Mouse (Mus musculus) liver, postnatal 0 days (tissue): ENCODE results near the gene Rpl31. TPM values are rescaled to one million over a fixed set of nuclear protein-coding genes. Genes with fewer than 3 reads are reported as not detected.

ENCODE experiments used
- ATAC-seq: fragments of 200-750 bp; cut with Nextera tagmentation; 2 replicates; pipeline ENCODE4 v1.8.0; 2017; ENCODE audit warnings: mild to moderate bottlenecking, moderate library complexity
- DNase-seq: peaks from one replicate; pipeline ENCODE4 v3.0.0-alpha.2; 2016
- H3K27ac ChIP-seq: fragments of 300-500 bp; sonication (generic); 2 replicates; pipeline ENCODE4 v1.5.1; 2014; ENCODE audit warnings: antibody characterized with exemption, moderate library complexity, mild to moderate bottlenecking, low read depth
- H3K27me3 ChIP-seq: fragments of 300-500 bp; sonication (generic); 2 replicates; pipeline ENCODE4 v1.6.1; 2014; ENCODE audit warnings: low read length, control low read depth, mixed read lengths; ENCODE audit not compliant: insufficient read depth
- H3K36me3 ChIP-seq: fragments of 300-500 bp; sonication (generic); replicated peaks from 2 replicates; pipeline ENCODE4 v1.6.1; 2014; ENCODE audit warnings: mild to moderate bottlenecking, control low read depth, low read length, moderate library complexity, mixed read lengths; ENCODE audit not compliant: insufficient read depth
- H3K4me1 ChIP-seq: fragments of 300-500 bp; sonication (generic); 2 replicates; pipeline ENCODE4 v1.6.1; 2014; ENCODE audit warnings: antibody characterized with exemption, mild to moderate bottlenecking, control low read depth; ENCODE audit not compliant: insufficient read depth
- H3K4me2 ChIP-seq: fragments of 300-500 bp; sonication (generic); 2 replicates; pipeline ENCODE4 v1.6.1; 2014; ENCODE audit warnings: low read depth, mild to moderate bottlenecking, low read length, moderate library complexity, mixed read lengths
- H3K4me3 ChIP-seq: fragments of 300-500 bp; sonication (generic); 2 replicates; pipeline ENCODE4 v1.5.1; 2014; ENCODE audit warnings: low read depth, low read length
- H3K9ac ChIP-seq: fragments of 300-500 bp; sonication (generic); replicated peaks from 2 replicates; pipeline ENCODE4 v1.6.1; 2014; ENCODE audit warnings: mild to moderate bottlenecking, moderate library complexity
- H3K9me3 ChIP-seq: fragments of 300-500 bp; sonication (generic); 2 replicates; pipeline ENCODE4 v1.6.1; 2016; ENCODE audit warnings: mild to moderate bottlenecking, control low read depth, low read length, mixed read lengths
- CTCF ChIP-seq: sonication (generic); IDR thresholded peaks from 2 replicates; pipeline ENCODE4 v1.5.1; 2016; ENCODE audit warnings: antibody characterized with exemption, low read depth
- EP300 ChIP-seq: IDR thresholded peaks from 2 replicates; pipeline ENCODE4 v1.6.1; 2016; ENCODE audit warnings: antibody characterized with exemption, low read depth, mild to moderate bottlenecking
- WGBS: fragments of 180-500 bp; shearing (Covaris S2); extraction: QIAGEN DNeasy Blood & Tissue Kit; methylation state at CpG from one replicate; pipeline ENCODE4 v1.1.7; 2014; ENCODE audit not compliant: insufficient replicate concordance; 5-methylcytosine and 5-hydroxymethylcytosine counted together
- polyA plus RNA-seq: library from polyadenylated mRNA; unstranded; fragments of >200 nt; fragmentation: Nextera tagmentation; extraction: Ambion mirVana; gene quantifications from 2 replicates; pipeline ENCODE4 v1.2.1, GENCODE M21; 2015

Gene Rpl31
- polyA plus RNA-seq, 1 experiment from 2014 or later, result 306 TPM

- TF ChIP-seq EP300 (no peak), CTCF (no peak)
- Histone ChIP-seq H3K4me1 (peaks cover 18% of the 10 kb centered on the region), H3K9ac (0 out of 2 replicates have a peak overlapping the region, but pooled peaks have one; percentile 16), H3K4me3 (no peak overlapping the region), H3K9me3 (no peaks in the 10 kb centered on the region), H3K36me3 (peaks cover 24% of the 10 kb centered on the region), H3K27me3 (no peaks in the 10 kb centered on the region), H3K27ac (peak overlapping the region; percentile 53), H3K4me2 (peak overlapping the region; percentile 34)
- DNase-seq, result no peak
- 29% methylated on average over 7 of the region's 7 CpGs for WGBS
- peak; percentile 37 for ATAC-seq
Measured at GRCm38 (mm10) chr1:39408668-39409067, 41.0 kb downstream of the Rpl31 start.

GRCm38 (mm10) chr1:39410085-39410821 lies 42.6 kb downstream of the Rpl31 start:
- H3K36me3 ChIP-seq, result peaks cover 13% of the 10 kb centered on the region
- 0 out of 2 replicates have a peak overlapping the region, but pooled peaks have one; percentile 4 for H3K27ac ChIP-seq
- H3K27me3 ChIP-seq, result no peaks in the 10 kb centered on the region
- H3K4me1 ChIP-seq, result peaks cover 18% of the 10 kb centered on the region
- DNase-seq (no peak), ATAC-seq (no peak)
- H3K9me3 ChIP-seq, result no peaks in the 10 kb centered on the region
- 87% methylated on average over 19 of the region's 19 CpGs for WGBS
- TF ChIP-seq EP300, result no peak
- no peak for TF ChIP-seq CTCF
- no peak overlapping the region for H3K9ac ChIP-seq
- H3K4me2 ChIP-seq, result no peak overlapping the region
- H3K4me3 ChIP-seq, result no peak overlapping the region

GRCm38 (mm10) chr1:39417817-39418216 lies 50.2 kb downstream of the Rpl31 start:
- Histone ChIP-seq H3K4me3 (no peak overlapping the region), H3K4me2 (no peak overlapping the region), H3K36me3 (peaks cover 20% of the 10 kb centered on the region), H3K4me1 (0 out of 2 replicates have a peak, but pooled peaks cover 2% of the 10 kb centered on the region), H3K9ac (no peak overlapping the region), H3K27me3 (no peaks in the 10 kb centered on the region), H3K9me3 (no peaks in the 10 kb centered on the region), H3K27ac (peak overlapping the region; percentile 59)
- peak; percentile 68 for DNase-seq
- TF ChIP-seq CTCF, result no peak
- TF ChIP-seq EP300, result peak; percentile 65
- ATAC-seq, result peak; percentile 71
- 21% methylated on average over 12 of the region's 12 CpGs for WGBS

- Histone ChIP-seq H3K27me3 (no peaks in the 10 kb centered on the region), H3K27ac (no peak overlapping the region), H3K9me3 (no peaks in the 10 kb centered on the region), H3K9ac (no peak overlapping the region), H3K4me1 (0 out of 2 replicates have a peak, but pooled peaks cover 2% of the 10 kb centered on the region), H3K4me2 (no peak overlapping the region), H3K36me3 (peaks cover 23% of the 10 kb centered on the region), H3K4me3 (no peak overlapping the region)
- no peak for ATAC-seq
- 78% methylated on average over 9 of the region's 9 CpGs for WGBS
- TF ChIP-seq EP300 (no peak), CTCF (no peak)
- no peak for DNase-seq
Measured at GRCm38 (mm10) chr1:39418852-39419251, 51.2 kb downstream of the Rpl31 start.

- ATAC-seq, result no peak
- Histone ChIP-seq H3K4me1 (peaks cover 8% of the 10 kb centered on the region), H3K4me3 (no peak overlapping the region), H3K36me3 (peaks cover 36% of the 10 kb centered on the region), H3K9ac (no peak overlapping the region), H3K9me3 (no peaks in the 10 kb centered on the region), H3K27me3 (no peaks in the 10 kb centered on the region), H3K27ac (no peak overlapping the region), H3K4me2 (no peak overlapping the region)
- WGBS, result 87% methylated on average over 6 of the region's 6 CpGs
- DNase-seq, result no peak
- TF ChIP-seq CTCF (no peak), EP300 (no peak)
Measured at GRCm38 (mm10) chr1:39420987-39421386, 53.3 kb downstream of the Rpl31 start.

Other genes with a start within 250 kb of the Rpl31 start
- gene Npas2, start 174.1 kb upstream of the Rpl31 start, polyA plus RNA-seq, result 0.11 and 0.15 TPM in 2 replicates
- 7.2 and 8.8 TPM in 2 replicates for gene Tbc1d8, start 110.9 kb downstream of the Rpl31 start, polyA plus RNA-seq
- 5.9 and 7.7 TPM in 2 replicates for gene Cnot11, start 167.2 kb downstream of the Rpl31 start, polyA plus RNA-seq
- gene Rnf149, start 209.6 kb downstream of the Rpl31 start, polyA plus RNA-seq, result 25.9 and 26.9 TPM in 2 replicates